Mouse (Mus musculus): Measurements from ENCODE around the gene Kctd17. TPM values are rescaled to one million over a fixed set of nuclear protein-coding genes. Genes with fewer than 3 reads are reported as not detected.

Kctd17 gene
- polyA plus RNA-seq, 1 experiment from 2014 or later = 41.5 TPM

DNA sequence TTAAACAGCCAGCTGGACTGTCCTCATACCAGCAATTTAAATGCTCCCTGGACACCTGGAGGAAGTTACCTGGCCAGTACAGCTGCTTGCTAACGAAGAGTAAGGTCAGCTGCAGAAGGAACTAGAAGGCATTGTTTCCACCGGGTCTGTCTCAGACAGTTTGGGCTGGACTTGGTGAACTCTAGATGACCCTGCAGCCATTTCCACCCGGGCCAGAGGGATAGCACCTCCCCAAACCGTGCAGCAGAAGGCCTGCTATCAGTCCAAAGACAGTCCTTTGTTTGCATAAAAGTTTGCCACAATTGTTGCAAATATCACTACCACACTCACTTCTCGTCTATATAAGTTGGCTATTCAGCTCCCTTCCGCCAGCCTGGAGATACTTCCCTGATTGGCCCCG, 43.5 kb downstream of the Kctd17 start:
- ATAC-seq (ENCODE audit: low FRiP score, low TSS enrichment) = no peak
- Histone ChIP-seq H3K27ac (ENCODE audit: low read length) (no peak overlapping the region), H3K9ac (replicated peaks; ENCODE audit: low read length) (no peak overlapping the region), H3K36me3 (ENCODE audit: insufficient read depth, low read length) (no peaks in the 10 kb centered on the region), H3K27me3 (ENCODE audit: insufficient read depth, low read length) (no peaks in the 10 kb centered on the region), H3K4me1 (ENCODE audit: insufficient read depth, low read length) (peaks cover 6% of the 10 kb centered on the region), H3K4me2 (replicated peaks; ENCODE audit: low read depth, low read length) (no peak overlapping the region), H3K4me3 (ENCODE audit: low read length) (no peak overlapping the region), H3K9me3 (ENCODE audit: low read length) (no peaks in the 10 kb centered on the region)
- 37% methylated on average over 7 of the region's 7 CpGs for WGBS

DNA sequence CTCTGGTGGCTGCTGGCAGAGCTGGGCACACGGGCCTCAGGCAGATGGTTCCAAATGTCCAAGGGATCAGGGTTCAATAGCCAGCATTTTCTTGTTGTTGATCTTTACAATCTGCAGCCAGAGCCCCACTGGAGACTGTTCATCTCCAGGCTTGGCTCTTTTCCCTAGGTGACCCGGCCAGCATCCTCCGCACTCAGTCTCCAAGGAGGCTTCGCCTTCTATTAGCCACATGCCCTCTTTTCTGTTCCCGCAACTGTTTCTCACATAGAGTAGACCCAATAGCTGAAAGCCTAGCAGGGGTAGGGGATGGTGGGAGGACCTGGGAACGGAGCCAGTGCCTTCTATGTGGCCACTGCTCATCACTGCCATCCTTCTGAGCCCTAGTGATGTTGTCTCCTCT, 45.1 kb downstream of the Kctd17 start:
- 85% methylated on average over 6 of the region's 6 CpGs for WGBS

DNA sequence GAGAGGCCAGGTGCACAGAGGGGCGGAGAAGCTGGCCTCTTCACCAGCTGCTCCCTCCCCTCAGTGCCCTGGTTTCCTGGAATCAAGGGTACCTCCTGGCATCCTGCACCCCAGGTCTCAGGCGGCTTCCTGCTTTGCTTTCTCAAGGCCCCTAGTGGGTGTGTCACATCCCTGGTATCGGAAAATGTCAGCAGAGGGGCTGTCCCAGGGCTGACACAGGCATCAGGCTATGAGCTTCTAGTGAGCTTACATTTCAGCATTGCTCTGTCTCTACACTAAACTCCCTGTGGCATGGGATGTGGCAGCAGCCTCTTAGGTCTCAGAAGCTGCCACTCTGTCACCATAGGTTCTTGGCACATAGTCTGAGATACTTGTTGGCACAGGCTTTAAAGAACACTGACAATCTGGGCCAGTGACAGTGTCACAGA, 47.3 kb downstream of the Kctd17 start:
- Histone ChIP-seq H3K4me1 (ENCODE audit: insufficient read depth, low read length) (peaks cover 6% of the 10 kb centered on the region), H3K4me3 (ENCODE audit: low read length) (no peak overlapping the region), H3K36me3 (ENCODE audit: insufficient read depth, low read length) (no peaks in the 10 kb centered on the region), H3K27ac (ENCODE audit: low read length) (no peak overlapping the region), H3K27me3 (ENCODE audit: insufficient read depth, low read length) (no peaks in the 10 kb centered on the region), H3K9ac (replicated peaks; ENCODE audit: low read length) (no peak overlapping the region), H3K4me2 (replicated peaks; ENCODE audit: low read depth, low read length) (no peak overlapping the region), H3K9me3 (ENCODE audit: low read length) (no peaks in the 10 kb centered on the region)
- ATAC-seq (ENCODE audit: low FRiP score, low TSS enrichment) = no peak
- 56% methylated on average over 3 of the region's 3 CpGs for WGBS

More for the DNA sequence above, 45.1 kb downstream of the Kctd17 start:
- H3K9ac ChIP-seq (replicated peaks; ENCODE audit: low read length) = no peak overlapping the region
- H3K4me1 ChIP-seq (ENCODE audit: insufficient read depth, low read length) = peaks cover 6% of the 10 kb centered on the region
- H3K4me2 ChIP-seq (replicated peaks; ENCODE audit: low read depth, low read length) = no peak overlapping the region
- ATAC-seq (ENCODE audit: low FRiP score, low TSS enrichment) = no peak
- no peak overlapping the region for H3K4me3 ChIP-seq (ENCODE audit: low read length)
- H3K36me3 ChIP-seq (ENCODE audit: insufficient read depth, low read length) = no peaks in the 10 kb centered on the region
- H3K27ac ChIP-seq (ENCODE audit: low read length) = no peak overlapping the region
- no peaks in the 10 kb centered on the region for H3K27me3 ChIP-seq (ENCODE audit: insufficient read depth, low read length)
- no peaks in the 10 kb centered on the region for H3K9me3 ChIP-seq (ENCODE audit: low read length)

DNA sequence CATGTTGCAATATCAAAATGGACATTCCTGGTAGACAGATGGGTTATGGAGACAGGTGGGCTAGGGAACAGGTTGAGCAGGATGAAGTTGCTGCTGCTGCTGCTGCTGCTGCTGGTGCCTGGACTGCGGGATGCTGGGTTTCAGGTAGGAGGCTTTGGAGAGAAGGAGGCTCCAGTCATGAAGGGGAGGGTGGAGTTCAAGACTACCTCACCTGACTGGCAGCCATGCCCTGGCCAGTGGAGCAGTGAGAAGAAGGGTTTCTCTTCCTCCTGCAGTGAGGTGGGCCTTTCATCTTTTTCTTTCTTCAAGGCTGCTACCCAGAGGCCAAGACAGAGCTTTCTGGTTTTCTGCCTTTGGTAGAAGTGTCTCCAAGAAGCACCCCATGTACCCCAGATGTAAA, 48.5 kb downstream of the Kctd17 start:
- WGBS = 83% methylated on average over 1 of the region's 1 CpGs

DNA sequence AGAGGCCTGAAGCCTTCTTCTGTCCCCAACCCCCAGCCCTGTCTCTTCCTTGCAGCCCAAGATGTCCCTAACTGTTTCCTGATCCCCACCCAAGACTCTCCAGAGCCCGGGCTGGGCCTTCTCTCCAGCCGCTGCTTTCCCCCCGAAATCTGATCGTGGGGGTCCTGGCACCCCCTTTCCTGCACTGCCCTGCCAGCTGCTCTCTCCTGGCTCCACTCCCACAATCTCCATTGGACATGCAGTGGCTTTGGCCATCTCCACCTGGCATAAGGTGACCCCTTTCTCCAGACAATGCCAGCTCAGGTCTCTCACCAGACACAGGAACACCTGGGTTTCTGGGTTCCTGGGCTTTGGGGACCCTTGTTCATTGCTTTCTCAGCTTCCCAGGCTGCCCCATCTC, 49.7 kb downstream of the Kctd17 start:
- H3K4me1 ChIP-seq (ENCODE audit: insufficient read depth, low read length) = no peaks in the 10 kb centered on the region
- H3K36me3 ChIP-seq (ENCODE audit: insufficient read depth, low read length) = no peaks in the 10 kb centered on the region
- H3K9me3 ChIP-seq (ENCODE audit: low read length) = no peaks in the 10 kb centered on the region
- no peak overlapping the region for H3K4me2 ChIP-seq (replicated peaks; ENCODE audit: low read depth, low read length)
- no peak overlapping the region for H3K4me3 ChIP-seq (ENCODE audit: low read length)
- no peaks in the 10 kb centered on the region for H3K27me3 ChIP-seq (ENCODE audit: insufficient read depth, low read length)
- no peak for ATAC-seq (ENCODE audit: low FRiP score, low TSS enrichment)
- no peak overlapping the region for H3K27ac ChIP-seq (ENCODE audit: low read length)
- 83% methylated on average over 4 of the region's 4 CpGs for WGBS
- no peak overlapping the region for H3K9ac ChIP-seq (replicated peaks; ENCODE audit: low read length)

More for the DNA sequence above, 48.5 kb downstream of the Kctd17 start:
- no peak overlapping the region for H3K4me3 ChIP-seq (ENCODE audit: low read length)
- no peak overlapping the region for H3K9ac ChIP-seq (replicated peaks; ENCODE audit: low read length)
- H3K27me3 ChIP-seq (ENCODE audit: insufficient read depth, low read length) = no peaks in the 10 kb centered on the region
- no peak overlapping the region for H3K27ac ChIP-seq (ENCODE audit: low read length)
- ATAC-seq (ENCODE audit: low FRiP score, low TSS enrichment) = no peak
- H3K36me3 ChIP-seq (ENCODE audit: insufficient read depth, low read length) = no peaks in the 10 kb centered on the region
- no peaks in the 10 kb centered on the region for H3K9me3 ChIP-seq (ENCODE audit: low read length)
- no peak overlapping the region for H3K4me2 ChIP-seq (replicated peaks; ENCODE audit: low read depth, low read length)
- H3K4me1 ChIP-seq (ENCODE audit: insufficient read depth, low read length) = peaks cover 2% of the 10 kb centered on the region

DNA sequence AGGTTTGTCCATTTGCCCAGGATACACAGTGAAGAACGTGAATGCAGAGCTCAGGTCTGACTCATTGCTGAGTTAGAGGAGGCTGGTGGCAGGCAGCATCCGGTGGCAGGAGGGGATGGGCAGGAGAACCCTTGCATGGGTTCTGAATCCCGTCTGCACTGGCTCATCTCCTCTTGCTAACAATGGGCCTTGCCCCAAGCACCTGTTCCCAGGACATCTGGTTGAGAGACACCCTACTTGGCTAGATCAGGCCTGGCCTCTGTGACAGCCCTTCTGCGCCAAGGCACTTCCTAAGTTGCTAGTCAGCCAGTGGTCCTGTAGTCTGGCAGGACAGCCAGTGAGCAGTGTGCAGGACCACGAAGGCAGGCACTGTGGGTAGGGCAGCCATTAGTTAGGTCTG, 51.1 kb downstream of the Kctd17 start:
- WGBS = 74% methylated on average over 5 of the region's 5 CpGs
- no peak overlapping the region for H3K9ac ChIP-seq (replicated peaks; ENCODE audit: low read length)
- no peaks in the 10 kb centered on the region for H3K36me3 ChIP-seq (ENCODE audit: insufficient read depth, low read length)
- H3K27me3 ChIP-seq (ENCODE audit: insufficient read depth, low read length) = no peaks in the 10 kb centered on the region
- H3K4me1 ChIP-seq (ENCODE audit: insufficient read depth, low read length) = no peaks in the 10 kb centered on the region
- no peak overlapping the region for H3K4me3 ChIP-seq (ENCODE audit: low read length)
- no peak overlapping the region for H3K4me2 ChIP-seq (replicated peaks; ENCODE audit: low read depth, low read length)
- no peak for ATAC-seq (ENCODE audit: low FRiP score, low TSS enrichment)
- no peaks in the 10 kb centered on the region for H3K9me3 ChIP-seq (ENCODE audit: low read length)
- H3K27ac ChIP-seq (ENCODE audit: low read length) = no peak overlapping the region

DNA sequence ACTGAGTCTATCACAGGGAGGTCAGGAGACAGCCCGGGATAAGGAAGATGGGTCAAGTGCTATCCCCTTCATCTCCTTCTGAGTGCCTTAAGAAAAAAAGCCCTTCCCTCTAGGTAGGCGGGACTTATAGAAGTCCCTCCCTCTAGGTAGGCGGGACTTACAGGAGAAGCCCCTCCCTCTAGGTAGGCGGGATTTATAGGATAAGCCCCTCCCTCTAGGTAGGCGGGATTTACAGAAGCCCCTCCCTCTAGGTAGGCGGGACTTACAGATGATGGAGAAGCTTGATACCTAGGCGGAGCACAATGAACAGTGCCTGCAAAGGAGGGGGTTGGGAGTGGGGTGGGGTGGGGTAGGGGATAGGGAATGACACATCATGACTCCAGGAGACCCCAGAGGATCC, 51.7 kb downstream of the Kctd17 start:
- H3K36me3 ChIP-seq (ENCODE audit: insufficient read depth, low read length) = no peaks in the 10 kb centered on the region
- no peak overlapping the region for H3K4me3 ChIP-seq (ENCODE audit: low read length)
- H3K4me2 ChIP-seq (replicated peaks; ENCODE audit: low read depth, low read length) = no peak overlapping the region
- no peaks in the 10 kb centered on the region for H3K9me3 ChIP-seq (ENCODE audit: low read length)
- WGBS = 75% methylated on average over 7 of the region's 7 CpGs
- no peak overlapping the region for H3K9ac ChIP-seq (replicated peaks; ENCODE audit: low read length)
- no peaks in the 10 kb centered on the region for H3K27me3 ChIP-seq (ENCODE audit: insufficient read depth, low read length)
- H3K4me1 ChIP-seq (ENCODE audit: insufficient read depth, low read length) = no peaks in the 10 kb centered on the region
- no peak for ATAC-seq (ENCODE audit: low FRiP score, low TSS enrichment)
- no peak overlapping the region for H3K27ac ChIP-seq (ENCODE audit: low read length)

DNA sequence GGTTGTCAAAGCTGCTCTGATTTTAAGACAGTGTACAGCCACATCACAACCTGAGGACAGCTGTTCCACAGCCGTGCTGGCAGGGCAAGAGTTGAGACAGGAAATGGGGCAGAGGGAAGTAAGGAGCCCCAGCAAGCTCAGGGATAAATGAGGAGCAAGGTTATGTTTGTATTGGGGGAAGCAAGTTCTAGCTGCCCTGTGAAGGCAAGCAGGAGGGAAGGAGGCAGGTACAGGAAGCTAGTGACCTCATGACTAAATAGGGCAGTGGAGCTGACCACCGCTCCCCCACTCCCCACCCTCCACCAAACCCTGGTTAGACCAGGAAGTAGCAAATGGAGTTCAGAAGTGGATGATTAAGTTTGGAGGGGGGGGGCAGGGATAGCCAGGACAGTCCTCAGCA, 52.6 kb downstream of the Kctd17 start:
- WGBS = 48% methylated on average over 2 of the region's 2 CpGs
- no peaks in the 10 kb centered on the region for H3K9me3 ChIP-seq (ENCODE audit: low read length)
- H3K9ac ChIP-seq (replicated peaks; ENCODE audit: low read length) = no peak overlapping the region
- no peak overlapping the region for H3K4me2 ChIP-seq (replicated peaks; ENCODE audit: low read depth, low read length)
- H3K27me3 ChIP-seq (ENCODE audit: insufficient read depth, low read length) = no peaks in the 10 kb centered on the region
- no peak overlapping the region for H3K27ac ChIP-seq (ENCODE audit: low read length)
- H3K4me3 ChIP-seq (ENCODE audit: low read length) = no peak overlapping the region
- no peaks in the 10 kb centered on the region for H3K4me1 ChIP-seq (ENCODE audit: insufficient read depth, low read length)
- no peak for ATAC-seq (ENCODE audit: low FRiP score, low TSS enrichment)
- H3K36me3 ChIP-seq (ENCODE audit: insufficient read depth, low read length) = no peaks in the 10 kb centered on the region

DNA sequence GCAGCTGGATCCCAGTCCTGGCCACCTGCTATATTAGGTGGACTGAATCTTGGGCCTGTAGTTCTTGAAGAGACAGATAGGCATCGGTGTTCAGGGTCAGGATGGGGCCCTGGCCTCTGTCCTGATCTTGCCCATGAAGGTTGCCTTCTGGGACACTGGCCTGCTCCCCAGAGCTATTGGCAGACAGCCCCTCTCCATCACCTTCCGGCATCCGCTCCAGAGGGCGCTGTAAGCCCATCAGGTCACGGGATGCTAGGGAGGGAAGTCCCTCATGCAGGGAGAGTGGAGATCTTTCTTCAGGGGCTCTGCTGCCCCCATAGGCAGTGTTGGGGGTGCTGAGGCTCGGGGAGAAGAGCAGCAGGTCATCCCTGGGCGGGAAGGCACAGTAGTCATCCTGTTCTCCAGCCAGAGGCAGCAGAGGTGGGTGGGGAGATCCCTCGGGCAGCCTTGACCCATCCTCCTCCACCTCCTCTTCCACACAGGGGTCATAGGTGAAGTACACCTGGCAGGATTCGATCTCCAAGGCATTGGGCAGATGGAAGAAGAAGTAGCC, 53.2 kb downstream of the Kctd17 start:
- no peak overlapping the region for H3K4me3 ChIP-seq (ENCODE audit: low read length)
- H3K9ac ChIP-seq (replicated peaks; ENCODE audit: low read length) = no peak overlapping the region
- H3K36me3 ChIP-seq (ENCODE audit: insufficient read depth, low read length) = no peaks in the 10 kb centered on the region
- H3K27ac ChIP-seq (ENCODE audit: low read length) = no peak overlapping the region
- H3K4me2 ChIP-seq (replicated peaks; ENCODE audit: low read depth, low read length) = no peak overlapping the region
- 59% methylated on average over 9 of the region's 9 CpGs for WGBS
- H3K4me1 ChIP-seq (ENCODE audit: insufficient read depth, low read length) = no peaks in the 10 kb centered on the region
- no peak for ATAC-seq (ENCODE audit: low FRiP score, low TSS enrichment)
- no peaks in the 10 kb centered on the region for H3K9me3 ChIP-seq (ENCODE audit: low read length)
- H3K27me3 ChIP-seq (ENCODE audit: insufficient read depth, low read length) = no peaks in the 10 kb centered on the region

DNA sequence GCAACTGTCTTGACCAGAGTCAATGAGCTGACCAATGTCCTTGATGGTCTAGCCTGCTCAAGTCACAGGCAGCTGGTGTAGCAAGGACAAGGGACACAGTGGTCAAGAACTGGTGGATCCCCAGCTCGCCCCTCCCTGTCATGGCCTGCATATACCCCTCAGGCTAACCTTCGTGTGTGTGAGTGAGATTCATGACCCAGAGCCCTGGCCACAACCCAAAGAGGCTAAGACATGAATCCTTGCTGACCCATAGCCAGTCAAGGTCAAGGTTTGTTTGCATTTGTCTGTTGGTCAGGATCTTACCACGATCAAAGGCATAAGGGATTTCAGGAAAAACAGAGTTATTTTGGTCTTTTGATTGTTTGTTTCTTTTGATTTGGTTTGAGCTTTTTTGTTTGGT, 54.2 kb downstream of the Kctd17 start:
- no peak overlapping the region for H3K4me3 ChIP-seq (ENCODE audit: low read length)
- no peak overlapping the region for H3K9ac ChIP-seq (replicated peaks; ENCODE audit: low read length)
- H3K27ac ChIP-seq (ENCODE audit: low read length) = no peak overlapping the region
- WGBS = 34% methylated on average over 3 of the region's 3 CpGs
- no peaks in the 10 kb centered on the region for H3K9me3 ChIP-seq (ENCODE audit: low read length)
- ATAC-seq (ENCODE audit: low FRiP score, low TSS enrichment) = no peak
- H3K4me2 ChIP-seq (replicated peaks; ENCODE audit: low read depth, low read length) = no peak overlapping the region
- no peaks in the 10 kb centered on the region for H3K27me3 ChIP-seq (ENCODE audit: insufficient read depth, low read length)
- H3K36me3 ChIP-seq (ENCODE audit: insufficient read depth, low read length) = no peaks in the 10 kb centered on the region
- H3K4me1 ChIP-seq (ENCODE audit: insufficient read depth, low read length) = no peaks in the 10 kb centered on the region

All from kidney, embryonic 16.5 days (tissue).